Mouse (Mus musculus): ENCODE results near the gene Cul7. TPM values are rescaled to one million over a fixed set of nuclear protein-coding genes. Genes with fewer than 3 reads are reported as not detected.

The Cul7 gene
- total RNA-seq (2021) = 10 to 100 TPM; 28.6 to 36.3 TPM
- polyA plus RNA-seq (2012; rRNA removed) = 52.6 and 53.3 TPM in 2 replicates
- long read RNA-seq, full-length matches to known transcripts = 2 of 15 reads
- long read RNA-seq, partial matches to known transcripts = 11 of 15 reads
- long read RNA-seq, other reads (novel, unspliced or antisense) = 2 of 15 reads

- peak; percentile 96 for DNase-seq
Measured at GRCm38 (mm10) chr17:46650232-46651031, at the start of gene Cul7. Cul7 (plus strand) TSS chr17:46650337.

GRCm38 (mm10) chr17:46600569-46600968 lies 49.6 kb upstream of the Cul7 start:
- DNase-seq = no peak

- no peak for DNase-seq
Measured at GRCm38 (mm10) chr17:46602212-46602611, 47.9 kb upstream of the Cul7 start.

- no peak for DNase-seq
Measured at GRCm38 (mm10) chr17:46603229-46603628, 46.9 kb upstream of the Cul7 start.

GRCm38 (mm10) chr17:46605126-46605525 lies 45.0 kb upstream of the Cul7 start:
- no peak for DNase-seq

- no peak for DNase-seq
Measured at GRCm38 (mm10) chr17:46605987-46606386, 44.1 kb upstream of the Cul7 start.

- DNase-seq = peak; percentile 26
Measured at GRCm38 (mm10) chr17:46609721-46610514, 40.2 kb upstream of the Cul7 start.

GRCm38 (mm10) chr17:46611316-46611715 lies 38.8 kb upstream of the Cul7 start:
- DNase-seq = no peak

GRCm38 (mm10) chr17:46612189-46612588 lies 37.9 kb upstream of the Cul7 start:
- no peak for DNase-seq

- DNase-seq = peak; percentile 19
Measured at GRCm38 (mm10) chr17:46612820-46613219, 37.3 kb upstream of the Cul7 start.

- DNase-seq = no peak
Measured at GRCm38 (mm10) chr17:46613229-46613628, 36.9 kb upstream of the Cul7 start.

- no peak for DNase-seq
Measured at GRCm38 (mm10) chr17:46617799-46618198, 32.3 kb upstream of the Cul7 start.

- no peak for DNase-seq
Measured at GRCm38 (mm10) chr17:46618394-46618768, 31.8 kb upstream of the Cul7 start.

GRCm38 (mm10) chr17:46618769-46619682 lies 31.1 kb upstream of the Cul7 start:
- no peak for DNase-seq

- no peak for DNase-seq
Measured at GRCm38 (mm10) chr17:46619683-46620357, 30.3 kb upstream of the Cul7 start.

- DNase-seq = peak; percentile 70
Measured at GRCm38 (mm10) chr17:46621324-46621723, 28.8 kb upstream of the Cul7 start.

- DNase-seq = no peak
Measured at GRCm38 (mm10) chr17:46622269-46622668, 27.9 kb upstream of the Cul7 start.

- no peak for DNase-seq
Measured at GRCm38 (mm10) chr17:46623819-46624557, 26.1 kb upstream of the Cul7 start.

- DNase-seq = no peak
Measured at GRCm38 (mm10) chr17:46624598-46624997, 25.5 kb upstream of the Cul7 start.

GRCm38 (mm10) chr17:46627409-46627808 lies 22.7 kb upstream of the Cul7 start:
- no peak for DNase-seq

- no peak for DNase-seq
Measured at GRCm38 (mm10) chr17:46628471-46628790, 21.7 kb upstream of the Cul7 start.

Data from adrenal gland, adult 2 months (tissue).